Mouse (Mus musculus): ENCODE measurements around the gene Metap2. TPM values are rescaled to one million over a fixed set of nuclear protein-coding genes. Genes with fewer than 3 reads are reported as not detected.
"Not testable (repeated sequence)": the region's sequence is repeated elsewhere in the genome, so short reads cannot be mapped to it uniquely, and the experiment has no call there.

Metap2 gene
- total and polyA plus RNA-seq, 3 experiments: 45.4 to 114 (median 111) TPM

GRCm38 (mm10) chr10:93812098-93812497 is 84.8 kb downstream of the Metap2 start:
- Histone ChIP-seq H3K27me3 (ENCODE audit: control insufficient read depth, insufficient read depth, low read length) (0 out of 2 replicates have a peak, but pooled peaks cover 1% of the 10 kb centered on the region), H3K9ac (ENCODE audit: low read depth, low read length) (no peak overlapping the region), H3K4me1 (ENCODE audit: control insufficient read depth, insufficient read depth, low read length) (no peaks in the 10 kb centered on the region), H3K4me3 (no peak overlapping the region), H3K27ac (no peak overlapping the region), H3K79me2 (replicated peaks; ENCODE audit: control insufficient read depth, insufficient read depth, low read length) (no peaks in the 10 kb centered on the region), H3K36me3 (ENCODE audit: control insufficient read depth, insufficient read depth, low read length) (no peaks in the 10 kb centered on the region)
- intact Hi-C loops (cut with DNase I): loop anchor here (2.0 kb wide), 1 partner anchor 217 kb away; no protein-coding TSS in a partner anchor
- DNase-seq: no peak
- 85% methylated on average over 7 of the region's 7 CpGs for WGBS
- TF ChIP-seq CTCF (IDR thresholded peaks at IDR 0.05) (no peak), EP300 (IDR thresholded peaks at IDR 0.05; ENCODE audit: insufficient read depth, low read depth, low read length) (no peak), POLR2A (IDR thresholded peaks at IDR 0.05; ENCODE audit: insufficient read depth, low read depth, low read length) (no peak)

GRCm38 (mm10) chr10:93810590-93811185 is 86.2 kb downstream of the Metap2 start:
- intact Hi-C loops (cut with DNase I): no loop called here
- no peak for DNase-seq
- H3K9ac ChIP-seq (ENCODE audit: low read depth, low read length): no peak overlapping the region
- TF ChIP-seq EP300 (IDR thresholded peaks at IDR 0.05; ENCODE audit: insufficient read depth, low read depth, low read length) (no peak), POLR2A (IDR thresholded peaks at IDR 0.05; ENCODE audit: insufficient read depth, low read depth, low read length) (no peak), CTCF (IDR thresholded peaks at IDR 0.05) (no peak)
- H3K4me1 ChIP-seq (ENCODE audit: control insufficient read depth, insufficient read depth, low read length): no peaks in the 10 kb centered on the region
- no peaks in the 10 kb centered on the region for H3K36me3 ChIP-seq (ENCODE audit: control insufficient read depth, insufficient read depth, low read length)
- no peak overlapping the region for H3K4me3 ChIP-seq
- no peaks in the 10 kb centered on the region for H3K27me3 ChIP-seq (ENCODE audit: control insufficient read depth, insufficient read depth, low read length)
- 75% methylated on average over 7 of the region's 7 CpGs for WGBS
- no peak overlapping the region for H3K27ac ChIP-seq
- no peaks in the 10 kb centered on the region for H3K79me2 ChIP-seq (replicated peaks; ENCODE audit: control insufficient read depth, insufficient read depth, low read length)

GRCm38 (mm10) chr10:93809438-93809837 is 87.5 kb downstream of the Metap2 start:
- intact Hi-C loops (cut with DNase I); DNase-seq; H3K36me3 ChIP-seq (ENCODE audit: control insufficient read depth, insufficient read depth, low read length); H3K79me2 ChIP-seq (replicated peaks; ENCODE audit: control insufficient read depth, insufficient read depth, low read length); H3K27ac ChIP-seq; H3K4me3 ChIP-seq; H3K27me3 ChIP-seq (ENCODE audit: control insufficient read depth, insufficient read depth, low read length); H3K4me1 ChIP-seq (ENCODE audit: control insufficient read depth, insufficient read depth, low read length); H3K9ac ChIP-seq (ENCODE audit: low read depth, low read length): not testable (repeated sequence)
- WGBS: 92% methylated on average over 8 of the region's 8 CpGs

Other genes starting within 250 kb of the Metap2 start
- gene Usp44, start 65.5 kb downstream of the Metap2 start, total RNA-seq (2021): not detected
- gene Usp44, start 65.5 kb downstream of the Metap2 start, polyA plus RNA-seq (2012; rRNA removed): not detected in 2 replicates
- 10 to 100 TPM; 38.8 to 45.4 TPM for gene Vezt, start 138.7 kb upstream of the Metap2 start, total RNA-seq (2021)
- gene Vezt, start 138.7 kb upstream of the Metap2 start, polyA plus RNA-seq (2012; rRNA removed): 17.4 and 27.9 TPM in 2 replicates
- 1 to 10 TPM; 4.9 to 5.8 TPM for gene Fgd6, start 138.9 kb upstream of the Metap2 start, total RNA-seq (2021)
- gene Fgd6, start 138.9 kb upstream of the Metap2 start, polyA plus RNA-seq (2012; rRNA removed): 1.9 and 3.9 TPM in 2 replicates

Data from heart, adult 2 months (tissue).